Mouse (Mus musculus) cerebellum, adult 2 months (tissue): ENCODE data around the gene Fam89a.

Experiments
- CTCF ChIP-seq: fragments of 200-500 bp; IDR thresholded peaks from 2 replicates; pipeline ENCODE4 v1.5.1; 2011; ENCODE audit warnings: low read depth, mild to moderate bottlenecking, control low read depth, low read length, moderate library complexity, borderline replicate concordance; ENCODE audit not compliant: insufficient read depth
- POLR2A ChIP-seq: fragments of 200-500 bp; IDR thresholded peaks from 2 replicates; pipeline ENCODE4 v1.6.1; 2011; ENCODE audit warnings: low read length, control low read depth, borderline replicate concordance; ENCODE audit not compliant: insufficient read depth

GRCm38 (mm10) chr8:124720938-124721861, 30.4 kb downstream of the Fam89a start:
- no peak for TF ChIP-seq CTCF
- TF ChIP-seq POLR2A = no peak
